Mouse (Mus musculus) CH12.LX (cell line): ENCODE results near the gene S1pr4. TPM values are rescaled to one million over a fixed set of nuclear protein-coding genes. Genes with fewer than 3 reads are reported as not detected.

Experiments used
- DNase-seq: peaks from one replicate; pipeline ENCODE4 v3.0.0-alpha.2; 2013; ENCODE audit errors: extremely low read depth
- H3K27ac ChIP-seq: 2 replicates; pipeline ENCODE4 v1.5.1; 2012; ENCODE audit warnings: low read depth, mild to moderate bottlenecking, control low read depth, moderate library complexity; ENCODE audit not compliant: insufficient read depth
- H3K27me3 ChIP-seq: replicated peaks from 2 replicates; pipeline ENCODE3; 2012; ENCODE audit warnings: inconsistent platforms
- H3K36me3 ChIP-seq, 2 experiments: replicated peaks in 1 of 2; 2 replicates each; pipeline versions ENCODE3 to v1.6.1; 2012; ENCODE audit warnings: inconsistent platforms in 1 of 2, low read length in 1 of 2, mild to moderate bottlenecking in 1 of 2, mixed read lengths in 1 of 2, moderate library complexity in 1 of 2; ENCODE audit not compliant: control insufficient read depth in 1 of 2, insufficient read depth in 1 of 2
- H3K4me1 ChIP-seq, 2 experiments: 2 replicates each; pipeline ENCODE4 v1.6.1; 2012; ENCODE audit warnings: inconsistent platforms in 1 of 2, moderate library complexity in 1 of 2; ENCODE audit not compliant: insufficient read depth in 2 of 2, control insufficient read depth in 1 of 2
- H3K4me2 ChIP-seq: 2 replicates; pipeline ENCODE4 v1.6.1; 2012; ENCODE audit warnings: low read depth, mild to moderate bottlenecking, control low read depth; ENCODE audit not compliant: poor library complexity, insufficient read depth, severe bottlenecking
- H3K4me3 ChIP-seq, 3 experiments: fragments of 150-350 bp in 1 of 3; sonication (generic) in 1 of 3; replicated peaks in 1 of 3; 2 replicates each; pipeline versions ENCODE3 to v1.5.1; 2011 to 2012; ENCODE audit warnings: low read depth in 2 of 3, low read length in 2 of 3, mild to moderate bottlenecking in 2 of 3, moderate library complexity in 2 of 3, control low read depth in 1 of 3, improper control_type of control experiment in 1 of 3, inconsistent platforms in 1 of 3, mixed read lengths in 1 of 3; ENCODE audit not compliant: poor library complexity in 1 of 3
- H3K79me2 ChIP-seq: replicated peaks from 2 replicates; pipeline ENCODE4 v1.6.1; 2012; ENCODE audit warnings: mild to moderate bottlenecking, moderate library complexity; ENCODE audit not compliant: control insufficient read depth, poor library complexity, insufficient read depth, severe bottlenecking; ENCODE audit errors: extremely low read depth
- H3K9ac ChIP-seq: 2 replicates; pipeline ENCODE4 v1.6.1; 2012; ENCODE audit warnings: low read depth, mild to moderate bottlenecking, control low read depth, moderate library complexity; ENCODE audit not compliant: insufficient read depth
- H3K9me3 ChIP-seq: replicated peaks from 2 replicates; pipeline ENCODE3; 2012; ENCODE audit warnings: low read length, inconsistent platforms, mixed read lengths
- BHLHE40 ChIP-seq: IDR thresholded peaks from 2 replicates; pipeline ENCODE4 v1.6.1; 2011; ENCODE audit warnings: mild to moderate bottlenecking, low read depth, low read length, improper control_type of control experiment
- CHD1 ChIP-seq: IDR thresholded peaks from 2 replicates; pipeline ENCODE4 v1.6.1; 2012; ENCODE audit warnings: low read depth, low read length, improper control_type of control experiment, inconsistent platforms
- CHD2 ChIP-seq: IDR thresholded peaks from 2 replicates; pipeline ENCODE4 v1.6.1; 2011; ENCODE audit warnings: low read length, improper control_type of control experiment
- E2F4 ChIP-seq: IDR thresholded peaks from 2 replicates; pipeline ENCODE4 v1.6.1; 2011; ENCODE audit warnings: low read depth, low read length, improper control_type of control experiment; ENCODE audit not compliant: insufficient replicate concordance
- ELF1 ChIP-seq: IDR thresholded peaks from 2 replicates; pipeline ENCODE4 v1.6.1; 2014; ENCODE audit warnings: low read depth, mild to moderate bottlenecking, inconsistent platforms, low read length, improper control_type of control experiment
- EP300 ChIP-seq: IDR thresholded peaks from 2 replicates; pipeline ENCODE4 v1.6.1; 2011; ENCODE audit warnings: low read length, improper control_type of control experiment
- ETS1 ChIP-seq: conservative IDR thresholded peaks from 2 replicates; pipeline ENCODE4 v1.6.1; 2012; ENCODE audit warnings: low read depth, mild to moderate bottlenecking, inconsistent platforms, low read length, improper control_type of control experiment, moderate library complexity
- GABPA ChIP-seq: IDR thresholded peaks from 2 replicates; pipeline ENCODE4 v1.6.1; 2012; ENCODE audit warnings: low read depth, low read length, improper control_type of control experiment, inconsistent platforms; ENCODE audit not compliant: insufficient replicate concordance
- HCFC1 ChIP-seq: IDR thresholded peaks from 2 replicates; pipeline ENCODE4 v1.6.1; 2012; ENCODE audit warnings: low read depth, mild to moderate bottlenecking, inconsistent platforms, low read length, improper control_type of control experiment
- IRF4 ChIP-seq: IDR thresholded peaks from 2 replicates; pipeline ENCODE4 v1.6.1; 2014; ENCODE audit warnings: low read depth, mild to moderate bottlenecking, inconsistent platforms, low read length, improper control_type of control experiment
- JUN ChIP-seq: IDR thresholded peaks from 2 replicates; pipeline ENCODE4 v1.6.1; 2011; ENCODE audit warnings: low read depth, mild to moderate bottlenecking, low read length, improper control_type of control experiment, moderate library complexity; ENCODE audit not compliant: insufficient read depth
- MAFK ChIP-seq: IDR thresholded peaks from 2 replicates; pipeline ENCODE4 v1.6.1; 2011; ENCODE audit warnings: low read length, improper control_type of control experiment; ENCODE audit not compliant: insufficient replicate concordance
- MAX ChIP-seq: IDR thresholded peaks from 2 replicates; pipeline ENCODE4 v1.6.1; 2011; ENCODE audit warnings: low read length, improper control_type of control experiment
- MAZ ChIP-seq: IDR thresholded peaks from 2 replicates; pipeline ENCODE4 v1.6.1; 2012; ENCODE audit warnings: low read depth, mild to moderate bottlenecking, inconsistent platforms, low read length, improper control_type of control experiment, moderate library complexity
- MEF2A ChIP-seq: IDR thresholded peaks from 2 replicates; pipeline ENCODE4 v1.6.1; 2014; ENCODE audit warnings: low read depth, mild to moderate bottlenecking, inconsistent platforms, low read length, improper control_type of control experiment, borderline replicate concordance
- MXI1 ChIP-seq: IDR thresholded peaks from 2 replicates; pipeline ENCODE4 v1.6.1; 2011; ENCODE audit warnings: mild to moderate bottlenecking, low read depth, low read length, improper control_type of control experiment
- NRF1 ChIP-seq: IDR thresholded peaks from 2 replicates; pipeline ENCODE4 v1.6.1; 2014; ENCODE audit warnings: low read depth, mild to moderate bottlenecking, inconsistent platforms, low read length, improper control_type of control experiment, moderate library complexity
- POLR2A ChIP-seq: IDR thresholded peaks from 2 replicates; pipeline ENCODE4 v1.6.1; 2011; ENCODE audit warnings: low read depth, mild to moderate bottlenecking, improper control_type of control experiment, low read length
- POLR2AphosphoS2 ChIP-seq: IDR thresholded peaks from 2 replicates; pipeline ENCODE4 v1.6.1; 2011; ENCODE audit warnings: low read depth, low read length, improper control_type of control experiment
- SIN3A ChIP-seq: IDR thresholded peaks from 2 replicates; pipeline ENCODE4 v1.6.1; 2012; ENCODE audit warnings: low read length, improper control_type of control experiment, inconsistent platforms
- TBP ChIP-seq: conservative IDR thresholded peaks from 2 replicates; pipeline ENCODE4 v1.6.1; 2011; ENCODE audit warnings: low read depth, low read length, improper control_type of control experiment
- TCF12 ChIP-seq: IDR thresholded peaks from 2 replicates; pipeline ENCODE4 v1.6.1; 2014; ENCODE audit warnings: low read depth, mild to moderate bottlenecking, inconsistent platforms, low read length, improper control_type of control experiment
- USF1 ChIP-seq: IDR thresholded peaks from 2 replicates; pipeline ENCODE4 v1.6.1; 2014; ENCODE audit warnings: low read depth, mild to moderate bottlenecking, inconsistent platforms, low read length, improper control_type of control experiment
- ZKSCAN1 ChIP-seq: IDR thresholded peaks from 2 replicates; pipeline ENCODE4 v1.6.1; 2012; ENCODE audit warnings: low read depth, inconsistent platforms, low read length, improper control_type of control experiment, borderline replicate concordance
- ZMIZ1 ChIP-seq: IDR thresholded peaks from 2 replicates; pipeline ENCODE4 v1.6.1; 2012; ENCODE audit warnings: low read depth, mild to moderate bottlenecking, inconsistent platforms, low read length, improper control_type of control experiment
- ZNF384 ChIP-seq: IDR thresholded peaks from 2 replicates; pipeline ENCODE4 v1.6.1; 2012; ENCODE audit warnings: low read depth, low read length, improper control_type of control experiment, inconsistent platforms
- dilution Hi-C: fragments of 300-500 bp; cut with MboI; formaldehyde crosslinking; loops from 2 replicates; pipeline ENCODE4 v1.14.3; 2020; ENCODE audit warnings: low sequenced_read_pairs; ENCODE audit not compliant: extremely low pct_unique_long_range_greater_than_20kb, extremely low pct_ligation_motif_present
- in situ Hi-C: fragments of 300-500 bp; cut with MboI; formaldehyde crosslinking; loops from 3 replicates; pipeline ENCODE4 v1.14.3; 2019; ENCODE audit warnings: low sequenced_read_pairs, low pct_ligation_motif_present, low pct_unique_long_range_greater_than_20kb, mixed read lengths
- polyA plus RNA-seq: library from polyadenylated mRNA; unstranded; fragments of >175 nt; gene quantifications from 2 replicates; pipeline ENCODE4 v1.2.1, GENCODE M21; 2012; ENCODE audit warnings: low read depth; ENCODE audit not compliant: insufficient read length
- total RNA-seq, 2 experiments: library from RNA; depleted of rRNA; stranded (reverse); fragments of 300-350 nt in 1 of 2; fragments of >200 nt in 1 of 2; gene quantifications; 2 replicates each; pipeline ENCODE4 v1.2.3; 2012 to 2014

The S1pr4 gene
- total and polyA plus RNA-seq, 3 experiments, result 0.19 to 0.30 TPM; not detected in 1

- peaks cover 12% of the 10 kb centered on the region for H3K79me2 ChIP-seq
- no peak overlapping the region for H3K4me2 ChIP-seq
- H3K36me3 ChIP-seq, result peaks cover 0 to 15% of the 10 kb centered on the region in 2 experiments
- H3K9me3 ChIP-seq, result no peaks in the 10 kb centered on the region
- H3K27ac ChIP-seq, result no peak overlapping the region
- in situ Hi-C loops, result no loop called here
- DNase-seq, result no peak
- no peak overlapping the region for H3K9ac ChIP-seq
- H3K27me3 ChIP-seq, result peaks cover 5% of the 10 kb centered on the region
- H3K4me3 ChIP-seq, result no peak overlapping the region
- H3K4me1 ChIP-seq, result peaks cover 12 to 52% of the 10 kb centered on the region in 2 experiments
- dilution Hi-C loops, result no loop called here
- TF ChIP-seq ELF1, result no peak
- TF ChIP-seq MAX, result no peak
- no peak for TF ChIP-seq NRF1
- TF ChIP-seq GABPA, result no peak
- no peak for TF ChIP-seq MXI1
- TF ChIP-seq ZMIZ1, result no peak
- TF ChIP-seq EP300, result no peak
- no peak for TF ChIP-seq POLR2AphosphoS2
- TF ChIP-seq MAZ, result no peak
- no peak for TF ChIP-seq IRF4
- TF ChIP-seq TBP, result no peak
- no peak for TF ChIP-seq TCF12
- TF ChIP-seq E2F4, result no peak
- TF ChIP-seq USF1, result no peak
- no peak for TF ChIP-seq ZKSCAN1
- TF ChIP-seq ETS1, result no peak
Observed at GRCm38 (mm10) chr10:81546788-81547571, 47.0 kb upstream of the S1pr4 start.

GRCm38 (mm10) chr10:81546332-81546731, 46.4 kb upstream of the S1pr4 start:
- dilution Hi-C loops, result no loop called here

More at GRCm38 (mm10) chr10:81546332-81546731, 46.4 kb upstream of the S1pr4 start:
- no peak overlapping the region for H3K9ac ChIP-seq
- H3K27ac ChIP-seq, result no peak overlapping the region
- DNase-seq, result no peak
- no peak overlapping the region for H3K4me2 ChIP-seq
- no peak for TF ChIP-seq MAX
- no peak for TF ChIP-seq POLR2A
- TF ChIP-seq CHD1, result no peak
- TF ChIP-seq ZNF384, result no peak
- TF ChIP-seq HCFC1, result no peak
- no peak for TF ChIP-seq JUN
- TF ChIP-seq MEF2A, result no peak
- TF ChIP-seq CHD2, result no peak
- no peak for TF ChIP-seq BHLHE40
- no peak for TF ChIP-seq GABPA
- no peak for TF ChIP-seq SIN3A
- no peak for TF ChIP-seq MAFK
- in situ Hi-C loops, result no loop called here
- peaks cover 11 to 51% of the 10 kb centered on the region in 2 experiments for H3K4me1 ChIP-seq
- no peak overlapping the region for H3K4me3 ChIP-seq
- no peaks in the 10 kb centered on the region for H3K9me3 ChIP-seq
- H3K36me3 ChIP-seq, result peaks cover 0 to 21% of the 10 kb centered on the region in 2 experiments
- peaks cover 12% of the 10 kb centered on the region for H3K79me2 ChIP-seq
- H3K27me3 ChIP-seq, result peaks cover 5% of the 10 kb centered on the region
